Mouse (Mus musculus) right cerebral cortex, adult 2 months (tissue): ENCODE measurements around the gene Zfp941.

Experiments
- DNase-seq, 2 experiments: peaks; one replicate each; pipeline ENCODE4 v3.0.0; 2021 to 2022; ENCODE audit warnings: low spot score in 2 of 2

Zfp941 gene

GRCm38 (mm10) chr7:140821653-140822329 lies at the start of gene Zfp941:
Gene Zfp941 (minus strand): TSS chr7:140822178.
- peak; percentile 76 to 78 for DNase-seq

- no peak for DNase-seq
Measured at GRCm38 (mm10) chr7:140864761-140865160, 42.8 kb upstream of the Zfp941 start.

DNA sequence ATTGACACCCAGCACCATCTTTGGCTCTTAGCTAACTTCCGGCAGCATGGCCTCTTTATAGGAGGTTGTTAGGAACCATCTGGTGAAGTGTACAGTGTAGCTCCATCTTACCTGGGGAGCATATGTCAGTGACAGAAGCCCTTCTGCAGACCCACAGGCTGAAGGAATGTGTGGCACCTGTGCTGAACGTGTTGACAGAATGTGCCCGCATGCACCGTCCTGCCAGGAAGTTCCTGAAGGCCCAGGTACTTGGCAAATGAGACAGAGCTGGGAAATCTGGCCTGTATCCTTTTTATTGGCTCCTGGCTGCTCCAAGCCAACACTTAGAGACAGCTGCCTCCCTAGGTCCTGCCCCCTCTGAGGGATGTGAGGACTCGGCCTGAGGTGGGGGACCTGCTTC lies 38.8 kb upstream of the Zfp941 start:
- no peak for DNase-seq

- DNase-seq: no peak
Measured at GRCm38 (mm10) chr7:140859997-140860396, 38.0 kb upstream of the Zfp941 start.

- no peak for DNase-seq
Measured at GRCm38 (mm10) chr7:140858746-140859145, 36.8 kb upstream of the Zfp941 start.

GRCm38 (mm10) chr7:140857550-140858505 lies 35.9 kb upstream of the Zfp941 start, which contains the start of gene Bet1l:
Gene Bet1l (minus strand): TSS chr7:140857577.
- no peak for DNase-seq

- DNase-seq: peak; percentile 89 to 90
Measured at GRCm38 (mm10) chr7:140856785-140857549, 35.0 kb upstream of the Zfp941 start, which contains the start of gene Ric8a. Gene Ric8a (plus strand): TSS chr7:140856957.

- DNase-seq: peak; percentile 84 to 89
Measured at GRCm38 (mm10) chr7:140855860-140856784, 34.1 kb upstream of the Zfp941 start, which contains the start of gene Gm45785. Gene Gm45785 (minus strand): TSS chr7:140856331.

DNA sequence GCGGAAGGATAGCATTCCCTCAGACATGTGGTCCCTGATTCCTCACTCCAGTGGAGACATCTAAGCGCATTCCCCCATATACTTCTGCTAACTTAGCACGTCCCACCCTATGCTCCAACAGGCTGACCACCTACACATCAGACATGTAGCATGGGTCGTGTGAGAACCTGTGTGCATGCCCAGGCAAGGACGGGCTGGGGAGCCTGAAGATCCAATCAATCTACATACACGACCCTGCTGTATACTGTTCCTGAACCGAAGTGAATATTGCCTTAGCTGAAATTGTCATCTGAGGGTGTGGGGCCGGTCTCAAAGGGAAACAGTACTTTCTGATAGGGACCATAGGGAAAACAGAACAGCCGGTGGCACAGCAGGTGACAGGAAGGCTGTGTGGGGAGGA lies 33.2 kb upstream of the Zfp941 start:
- DNase-seq: no peak

GRCm38 (mm10) chr7:140854483-140854882 lies 32.5 kb upstream of the Zfp941 start:
- no peak for DNase-seq

DNA sequence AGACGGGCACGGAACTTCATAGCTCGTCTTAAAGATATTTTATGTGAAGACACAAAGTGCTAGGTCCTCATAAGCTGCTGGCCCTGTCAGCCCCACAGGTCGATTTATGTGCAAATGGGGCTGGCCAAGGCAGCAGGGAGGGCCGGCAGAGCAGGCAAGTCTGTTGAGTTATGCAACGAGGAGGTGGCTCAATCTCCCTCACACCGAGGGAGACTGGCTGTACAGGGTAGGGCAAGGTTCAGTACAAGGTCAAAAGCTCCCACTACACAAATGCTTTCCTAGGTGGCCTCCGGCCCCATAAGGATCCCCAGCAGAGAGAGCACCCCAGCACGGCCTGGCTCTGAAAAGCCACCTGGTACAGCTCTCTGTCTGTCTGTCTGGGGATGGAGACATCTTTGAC lies 31.4 kb upstream of the Zfp941 start:
- DNase-seq: no peak

GRCm38 (mm10) chr7:140851916-140852315 lies 29.9 kb upstream of the Zfp941 start:
- DNase-seq: no peak

DNA sequence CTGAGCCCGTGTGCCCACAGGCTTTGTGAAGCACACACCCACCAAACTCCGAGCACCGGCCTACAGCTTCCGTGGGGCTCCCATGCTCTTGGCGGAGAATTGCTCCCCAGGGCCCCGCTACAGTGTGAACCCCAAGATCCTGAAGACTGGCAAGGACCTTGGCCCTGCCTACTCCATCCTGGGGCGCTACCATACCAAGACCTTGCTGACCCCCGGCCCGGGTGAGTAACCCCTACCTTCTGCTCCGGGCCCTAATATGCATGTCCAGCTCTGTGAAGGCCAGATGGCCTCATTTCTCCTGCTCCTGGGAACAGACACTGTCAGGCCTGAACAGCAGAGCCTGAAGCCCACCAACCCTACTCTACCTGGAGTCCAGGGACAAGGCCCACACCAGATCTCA lies 26.6 kb upstream of the Zfp941 start:
- DNase-seq: no peak

DNA sequence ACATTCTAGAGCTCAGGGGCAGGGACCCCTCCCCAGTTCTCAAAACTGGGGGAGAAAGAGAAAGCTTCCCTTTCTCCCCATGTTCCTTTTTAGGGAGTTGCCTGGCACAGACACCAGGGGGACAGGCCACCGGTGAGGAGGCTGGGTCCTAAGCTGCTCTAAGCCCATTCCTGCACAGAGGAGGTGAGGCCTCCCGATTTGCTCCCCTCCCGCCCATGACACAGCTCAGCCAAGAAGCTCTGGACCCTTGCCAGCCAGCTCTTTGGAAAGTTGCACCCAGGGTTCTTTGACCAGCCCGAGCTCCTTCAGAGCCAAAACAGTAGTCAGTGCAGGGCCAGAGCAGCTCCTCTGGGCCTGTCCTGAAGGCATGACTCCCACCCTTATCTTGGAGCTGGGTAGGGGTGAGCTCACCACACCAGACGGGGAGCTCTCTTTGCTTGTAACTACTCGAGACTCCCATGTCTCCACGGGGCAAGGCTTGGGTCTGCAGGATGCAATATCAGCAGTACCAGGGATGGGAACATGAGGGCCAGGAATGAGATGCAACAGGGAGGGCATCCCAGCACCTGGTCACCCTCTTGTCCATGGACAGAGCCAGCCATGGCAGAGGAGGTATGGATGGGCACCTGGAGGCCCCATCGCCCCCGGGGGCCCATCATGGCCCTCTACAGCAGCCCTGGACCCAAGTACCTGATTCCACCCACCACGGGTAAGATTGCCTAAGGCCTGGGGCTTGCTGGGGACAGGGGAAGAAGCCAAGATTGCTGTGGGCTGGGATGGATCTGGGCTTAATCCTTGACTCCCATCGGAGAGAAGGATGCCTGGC lies 26.0 kb upstream of the Zfp941 start, which contains the start of gene Odf3:
TSS of gene Odf3 (plus strand) at position 51 of the 826 bp plus-strand sequence.
- no peak for DNase-seq

- no peak for DNase-seq
Measured at GRCm38 (mm10) chr7:140846676-140847075, 24.7 kb upstream of the Zfp941 start.

DNA sequence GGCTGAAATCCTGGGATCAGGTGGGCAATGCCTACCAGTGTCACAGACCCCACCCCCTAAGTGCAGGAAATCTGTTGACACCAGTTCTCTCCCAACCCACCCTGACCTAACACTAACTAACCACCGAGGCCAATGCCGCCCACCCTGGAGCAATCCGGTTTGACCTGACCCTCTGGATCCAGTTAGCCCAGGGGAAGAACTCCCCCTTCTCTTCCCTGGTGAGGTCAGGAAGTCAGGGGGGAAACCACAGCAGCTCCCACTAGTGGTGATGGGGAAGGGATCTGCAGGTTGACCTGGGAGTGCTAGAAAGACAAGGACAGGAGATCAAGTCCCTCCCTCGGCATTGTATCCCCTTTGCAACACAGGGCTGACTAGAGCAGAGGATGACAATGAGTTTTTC lies 23.7 kb upstream of the Zfp941 start:
- no peak for DNase-seq

DNA sequence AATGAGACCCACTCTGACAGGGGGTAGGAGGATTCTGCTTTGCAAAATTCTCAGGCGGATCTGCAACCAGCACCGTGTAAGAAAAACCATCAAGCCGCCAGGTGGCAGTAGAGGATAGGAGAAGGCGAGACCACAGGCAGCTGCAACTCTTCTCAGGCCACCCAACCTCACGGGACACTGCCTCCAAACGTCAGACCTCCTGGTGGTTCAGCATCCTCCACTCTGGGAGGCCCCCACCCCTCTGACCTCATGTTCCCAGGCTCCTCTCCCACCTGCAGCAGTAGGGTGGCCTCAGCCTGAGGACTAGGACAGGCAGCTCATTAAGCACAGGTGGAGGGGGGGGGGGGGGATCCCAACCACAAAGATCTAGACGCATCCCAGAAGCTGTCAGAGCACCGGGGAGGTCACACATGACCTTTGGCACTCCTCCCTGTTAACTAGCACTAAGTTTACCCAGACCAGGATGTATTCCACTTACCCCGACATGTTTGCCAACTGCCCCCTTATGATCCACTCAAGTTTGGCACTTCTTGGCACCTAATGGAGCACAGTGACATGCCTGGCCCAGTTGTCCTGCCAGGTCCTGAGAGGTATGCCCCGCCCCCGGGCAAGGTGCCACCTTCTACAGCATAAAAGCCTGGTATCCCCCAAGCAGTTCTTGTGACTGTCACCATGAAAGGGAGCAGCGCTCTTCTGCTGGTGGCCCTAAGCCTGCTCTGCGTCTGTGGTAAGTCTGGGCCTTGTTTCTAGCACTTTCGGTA lies 23.1 kb upstream of the Zfp941 start, which contains the start of gene Scgb1c1:
TSS of gene Scgb1c1 (plus strand) at position 643 of the 761 bp plus-strand sequence.
- peak; percentile 86 to 97 for DNase-seq

- no peak for DNase-seq
Measured at GRCm38 (mm10) chr7:140843806-140844205, 21.8 kb upstream of the Zfp941 start.
